Comparison of ENCODE assay signal across 29 mouse cellular contexts in the genomic region with DNA sequence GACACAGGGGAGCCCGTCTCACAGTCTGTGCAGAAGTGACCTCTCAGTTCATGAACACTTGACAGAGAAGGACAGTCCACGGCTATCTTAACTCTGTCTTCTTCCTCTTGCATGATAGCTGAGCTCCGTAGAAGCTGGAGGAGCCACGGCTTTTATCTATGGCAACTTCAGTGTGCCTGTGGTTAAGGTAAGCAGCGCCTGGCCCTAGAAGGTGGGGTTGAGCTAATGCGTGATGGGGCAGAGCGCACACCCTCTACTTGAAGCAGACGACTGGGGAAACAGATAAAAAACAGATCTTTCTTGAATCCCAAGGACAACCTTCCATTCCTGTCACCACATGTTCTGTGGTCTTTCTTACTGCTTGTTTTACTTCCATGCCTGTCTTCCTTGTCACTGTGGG. TPM values are rescaled to one million over a fixed set of nuclear protein-coding genes. Genes with fewer than 3 reads are reported as not detected.
DNase-seq lines count a peak whose midpoint lies in the region; ATAC-seq lines count a peak whose summit lies in the region.
"Had no signal": no experiment of that assay in that cellular context is flagged by ENCODE, and none has a peak within 500 bp of the region (broad histone marks: within the 10 kb centered on the region; RNA-seq: fewer than 3 reads in every experiment).

No protein-coding gene starts in this region.

- H3K27me3 ChIP-seq in forebrain, embryonic 11.5 days (ENCODE audit: control insufficient read depth, insufficient read depth, low read length), result no peaks in the 10 kb centered on the region
- no peaks in the 10 kb centered on the region for H3K27me3 ChIP-seq in forebrain, embryonic 10.5 days (ENCODE audit: poor library complexity, severe bottlenecking)
- H3K27me3 ChIP-seq in liver, embryonic 11.5 days (replicated peaks; ENCODE audit: control insufficient read depth, insufficient read depth, low read length), result no peaks in the 10 kb centered on the region
- H3K27me3 ChIP-seq in liver, embryonic 16.5 days (ENCODE audit: control insufficient read depth, insufficient read depth, low read depth, low read length), result no peaks in the 10 kb centered on the region
- H3K27me3 ChIP-seq: CH12.LX; embryonic facial prominence, embryonic 13.5 days; forebrain, embryonic 12.5 days; heart, embryonic 15.5 days; kidney, embryonic 15.5 days; neural tube, embryonic 15.5 days; Patski; stomach, embryonic 15.5 days had no signal

- no peak overlapping the region for H3K4me3 ChIP-seq in forebrain, embryonic 11.5 days (ENCODE audit: low read depth, low read length)
- no peak overlapping the region for H3K4me3 ChIP-seq in forebrain, embryonic 10.5 days
- H3K4me3 ChIP-seq in liver, embryonic 11.5 days (ENCODE audit: low read depth, low read length), result no peak overlapping the region
- H3K4me3 ChIP-seq in liver, embryonic 16.5 days (ENCODE audit: low read depth, low read length), result no peak overlapping the region
- H3K4me3 ChIP-seq: embryonic facial prominence, embryonic 13.5 days; forebrain, embryonic 12.5 days; heart, embryonic 15.5 days; kidney, embryonic 15.5 days; megakaryocyte, embryonic 14.5 days; neural tube, embryonic 15.5 days; stomach, embryonic 15.5 days had no signal

- no peaks in the 10 kb centered on the region for H3K36me3 ChIP-seq in forebrain, embryonic 11.5 days (ENCODE audit: control insufficient read depth, insufficient read depth, low read length)
- no peaks in the 10 kb centered on the region for H3K36me3 ChIP-seq in forebrain, embryonic 10.5 days (replicated peaks)
- H3K36me3 ChIP-seq in liver, embryonic 11.5 days (ENCODE audit: control insufficient read depth, insufficient read depth, low read length), result peaks cover 2% of the 10 kb centered on the region; the same call in 1 of the 2 replicates
- H3K36me3 ChIP-seq in liver, embryonic 16.5 days (ENCODE audit: control insufficient read depth, insufficient read depth), result no peaks in the 10 kb centered on the region
- H3K36me3 ChIP-seq: forebrain, embryonic 12.5 days; neural tube, embryonic 15.5 days; stomach, embryonic 15.5 days had no signal

- 90% methylated on average over 8 of the region's 8 CpGs for WGBS in forebrain, embryonic 11.5 days
- 90% methylated on average over 8 of the region's 8 CpGs for WGBS in forebrain, embryonic 10.5 days
- 42% methylated on average over 8 of the region's 8 CpGs for WGBS in liver, embryonic 11.5 days
- 16% methylated on average over 8 of the region's 8 CpGs for WGBS in liver, embryonic 16.5 days (ENCODE audit: insufficient replicate concordance)

- H3K4me1 ChIP-seq in forebrain, embryonic 11.5 days (replicated peaks; ENCODE audit: control insufficient read depth, insufficient read depth, low read length), result no peaks in the 10 kb centered on the region
- H3K4me1 ChIP-seq in forebrain, embryonic 10.5 days, result no peaks in the 10 kb centered on the region
- peaks cover 17% of the 10 kb centered on the region for H3K4me1 ChIP-seq in liver, embryonic 11.5 days (replicated peaks; ENCODE audit: control insufficient read depth, insufficient read depth, low read length)
- H3K4me1 ChIP-seq in liver, embryonic 16.5 days (ENCODE audit: control insufficient read depth, low read depth, low read length), result peaks cover 10% of the 10 kb centered on the region; the same call in 1 of the 2 replicates
- H3K4me1 ChIP-seq: forebrain, embryonic 12.5 days; heart, embryonic 15.5 days; kidney, embryonic 15.5 days; neural tube, embryonic 15.5 days; stomach, embryonic 15.5 days had no signal

- intact Hi-C loops in left cerebral cortex, postnatal 4 days (cut with DNase I), result no loop called here

- peak; percentile 26 for DNase-seq in forebrain, embryonic 11.5 days (ENCODE audit: low spot score)
- no peak for DNase-seq in forebrain, embryonic 10.5 days (ENCODE audit: extremely low spot score, low spot score)
- no peak for DNase-seq in liver, embryonic 11.5 days (ENCODE audit: low spot score)
- no peak for DNase-seq in left cerebral cortex, postnatal 4 days
- no peak for DNase-seq in thymus, postnatal 4 days
- no peak for DNase-seq in layer of hippocampus, postnatal 10 days (ENCODE audit: low spot score in 2 of 2)
- DNase-seq: adrenal gland, adult 2 months; cerebellum, adult 11 months; cerebellum, adult 9-10 months; cerebellum, postnatal 36 days; forebrain, postnatal 0 days; gastrocnemius, postnatal 10 days; kidney, adult 18-20 months; kidney, postnatal 25 days; lung, embryonic 14.5 days; lung, postnatal 36 days; midbrain, embryonic 14.5 days; right cerebral cortex, postnatal 25 days had no signal

- no peak overlapping the region for H3K4me2 ChIP-seq in forebrain, embryonic 11.5 days (ENCODE audit: low read depth, low read length, severe bottlenecking)
- H3K4me2 ChIP-seq in liver, embryonic 11.5 days, result 0 out of 2 replicates have a peak overlapping the region, but pooled peaks have one; percentile 3
- H3K4me2 ChIP-seq in liver, embryonic 16.5 days (ENCODE audit: low read depth, low read length), result no peak overlapping the region
- H3K4me2 ChIP-seq: embryonic facial prominence, embryonic 13.5 days; forebrain, embryonic 12.5 days; heart, embryonic 15.5 days; kidney, embryonic 15.5 days; lung, embryonic 14.5 days; neural tube, embryonic 15.5 days; stomach, embryonic 15.5 days had no signal

- no peak overlapping the region for H3K27ac ChIP-seq in forebrain, embryonic 11.5 days (ENCODE audit: low read depth, low read length)
- H3K27ac ChIP-seq in forebrain, embryonic 10.5 days, result no peak overlapping the region
- 0 out of 2 replicates have a peak overlapping the region, but pooled peaks have one; percentile 50 for H3K27ac ChIP-seq in liver, embryonic 11.5 days (ENCODE audit: low read depth, low read length)
- H3K27ac ChIP-seq in liver, embryonic 16.5 days (ENCODE audit: low read length), result no peak overlapping the region
- H3K27ac ChIP-seq: embryonic facial prominence, embryonic 13.5 days; forebrain, embryonic 12.5 days; heart, embryonic 15.5 days; kidney, embryonic 15.5 days; neural tube, embryonic 15.5 days; stomach, embryonic 15.5 days had no signal

- no peaks in the 10 kb centered on the region for H3K9me3 ChIP-seq in forebrain, embryonic 11.5 days (ENCODE audit: control insufficient read depth, low read length)
- no peaks in the 10 kb centered on the region for H3K9me3 ChIP-seq in forebrain, embryonic 10.5 days
- H3K9me3 ChIP-seq in liver, embryonic 11.5 days (ENCODE audit: control insufficient read depth, low read length), result no peaks in the 10 kb centered on the region
- H3K9me3 ChIP-seq in liver, embryonic 16.5 days (replicated peaks; ENCODE audit: control insufficient read depth, low read length), result no peaks in the 10 kb centered on the region
- H3K9me3 ChIP-seq: embryonic facial prominence, embryonic 13.5 days; forebrain, embryonic 12.5 days; heart, embryonic 15.5 days; kidney, embryonic 15.5 days; neural tube, embryonic 15.5 days; stomach, embryonic 15.5 days had no signal

- no peak for ATAC-seq in forebrain, embryonic 11.5 days (replicated peaks; ENCODE audit: low FRiP score)
- ATAC-seq in liver, embryonic 11.5 days (replicated peaks; ENCODE audit: low FRiP score), result peak; percentile 83
- peak; percentile 77 for ATAC-seq in liver, embryonic 16.5 days (ENCODE audit: low read depth)
- ATAC-seq: forebrain, postnatal 0 days; hindbrain, embryonic 16.5 days; Patski had no signal

- H3K9ac ChIP-seq in forebrain, embryonic 11.5 days (ENCODE audit: low read length), result no peak overlapping the region
- H3K9ac ChIP-seq in liver, embryonic 11.5 days (ENCODE audit: low read depth, low read length), result no peak overlapping the region
- no peak overlapping the region for H3K9ac ChIP-seq in liver, embryonic 16.5 days (ENCODE audit: low read depth, low read length)
- H3K9ac ChIP-seq: embryonic facial prominence, embryonic 13.5 days; forebrain, embryonic 12.5 days; forebrain, postnatal 0 days; heart, embryonic 15.5 days; kidney, embryonic 15.5 days; lung, embryonic 14.5 days; neural tube, embryonic 15.5 days; stomach, embryonic 15.5 days had no signal

RNA-seq across cellular contexts. Expression of a gene that starts 31.6 kb away (rescaled TPM):
- polyA plus RNA-seq in forebrain, embryonic 11.5 days (2014; fragmentation: Nextera tagmentation; extraction: Ambion mirVana), result 5.6 and 6.8 TPM in 2 replicates
- 0.27 and 0.81 TPM in 2 replicates for polyA plus RNA-seq in forebrain, embryonic 10.5 days (2016; fragmentation: Nextera tagmentation; extraction: Ambion mirVana)
- 5.9 and 7.1 TPM in 2 replicates for polyA plus RNA-seq in liver, embryonic 11.5 days (2014; fragmentation: Nextera tagmentation; extraction: Ambion mirVana)
- polyA plus RNA-seq in liver, embryonic 16.5 days (2015; fragmentation: Nextera tagmentation; extraction: Ambion mirVana), result 0.54 and 0.81 TPM in 2 replicates
- total RNA-seq in left cerebral cortex, postnatal 4 days (2021), result 1 to 10 TPM; 6.8 to 8.7 TPM
- total RNA-seq in layer of hippocampus, postnatal 10 days (2021), result 10 to 100 TPM in 1 of 2 experiments, 1 to 10 TPM in 1; 9.2 to 11.4 TPM
- total RNA-seq: CH12.LX had no signal

RNA-seq across cellular contexts. Expression of a gene that starts 55.1 kb away (rescaled TPM):
- polyA plus RNA-seq in forebrain, embryonic 11.5 days (2014; fragmentation: Nextera tagmentation; extraction: Ambion mirVana), result 46.9 and 48.8 TPM in 2 replicates
- 38.9 and 39.4 TPM in 2 replicates for polyA plus RNA-seq in forebrain, embryonic 10.5 days (2016; fragmentation: Nextera tagmentation; extraction: Ambion mirVana)
- polyA plus RNA-seq in liver, embryonic 11.5 days (2014; fragmentation: Nextera tagmentation; extraction: Ambion mirVana), result 25.3 and 28.2 TPM in 2 replicates
- 8.4 and 9.8 TPM in 2 replicates for polyA plus RNA-seq in liver, embryonic 16.5 days (2015; fragmentation: Nextera tagmentation; extraction: Ambion mirVana)
- 10 to 100 TPM; 19.2 to 22.8 TPM for total RNA-seq in left cerebral cortex, postnatal 4 days (2021)
- total RNA-seq in layer of hippocampus, postnatal 10 days (2021), result 10 to 100 TPM; 15.2 to 18.5 TPM

RNA-seq across cellular contexts. Expression of a gene that starts 55.2 kb away (rescaled TPM):
- polyA plus RNA-seq in forebrain, embryonic 11.5 days (2014; fragmentation: Nextera tagmentation; extraction: Ambion mirVana), result 94.5 and 106 TPM in 2 replicates
- 80.2 and 84.3 TPM in 2 replicates for polyA plus RNA-seq in forebrain, embryonic 10.5 days (2016; fragmentation: Nextera tagmentation; extraction: Ambion mirVana)
- 56.4 and 56.5 TPM in 2 replicates for polyA plus RNA-seq in liver, embryonic 11.5 days (2014; fragmentation: Nextera tagmentation; extraction: Ambion mirVana)
- polyA plus RNA-seq in liver, embryonic 16.5 days (2015; fragmentation: Nextera tagmentation; extraction: Ambion mirVana), result 23.1 and 26.4 TPM in 2 replicates
- 100 to 1,000 TPM; 103 to 108 TPM for total RNA-seq in left cerebral cortex, postnatal 4 days (2021)
- total RNA-seq in layer of hippocampus, postnatal 10 days (2021), result 100 to 1,000 TPM; 120 to 123 TPM
